Mouse (Mus musculus): ENCODE measurements at regions not wholly inside any gene's neighbourhood (a gene's known extent, or its start where the extent isn't known, plus 50 kb on each side); places are given as distances from the start of the nearest gene placed in this dataset.

- DNase-seq = peak; percentile 44
Measured at GRCm38 (mm10) chr3:9884691-9885354, 203.1 kb upstream of the Gm9833 start.

DNA sequence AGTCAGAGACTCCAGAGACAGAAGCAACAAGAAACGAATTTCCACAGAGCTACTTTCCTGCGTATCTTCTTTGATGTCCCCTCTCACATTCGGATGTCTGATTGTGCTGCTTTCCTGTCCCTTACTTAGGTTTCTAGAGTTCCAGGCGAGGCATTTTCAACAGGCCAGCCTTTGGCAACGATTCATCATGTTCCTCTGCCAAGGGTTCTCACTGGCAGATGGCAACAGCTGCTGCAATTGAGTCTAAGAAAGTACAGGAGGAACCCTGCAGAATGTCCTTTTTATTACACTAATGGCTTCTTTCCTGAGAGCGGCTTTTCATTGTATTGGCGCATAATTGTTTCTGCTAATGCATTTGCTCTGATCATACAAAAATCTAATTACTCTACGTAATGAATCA, 202.3 kb upstream of the Gm9833 start:
- peak; percentile 38 for DNase-seq

GRCm38 (mm10) chr3:9886077-9886476, 201.8 kb upstream of the Gm9833 start:
- DNase-seq = no peak

GRCm38 (mm10) chr3:9886765-9887626, 200.9 kb upstream of the Gm9833 start:
- peak; percentile 87 for DNase-seq

DNA sequence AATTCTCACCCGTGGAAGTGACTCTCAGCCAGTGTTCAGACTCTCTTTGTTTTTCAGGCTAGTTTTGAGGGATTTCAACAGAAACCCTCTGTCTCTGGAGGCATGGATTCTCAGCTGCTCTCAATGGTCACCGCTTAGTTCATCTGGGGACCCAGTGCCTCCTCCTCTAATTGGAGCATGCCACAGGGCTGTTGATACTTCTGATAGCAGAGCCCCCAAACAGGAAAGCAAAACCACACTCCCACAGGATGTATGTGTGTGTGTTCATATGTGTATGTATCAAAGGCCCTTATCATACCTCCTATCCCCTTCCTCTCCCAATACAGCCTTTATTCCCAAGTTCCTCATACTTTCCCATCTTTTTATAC, 200.3 kb upstream of the Gm9833 start:
- DNase-seq = peak; percentile 59

- no peak for DNase-seq
Measured at GRCm38 (mm10) chr3:9888051-9888450, 199.9 kb upstream of the Gm9833 start.

- DNase-seq = no peak
Measured at GRCm38 (mm10) chr3:9892884-9893494, 194.9 kb upstream of the Gm9833 start.

DNA sequence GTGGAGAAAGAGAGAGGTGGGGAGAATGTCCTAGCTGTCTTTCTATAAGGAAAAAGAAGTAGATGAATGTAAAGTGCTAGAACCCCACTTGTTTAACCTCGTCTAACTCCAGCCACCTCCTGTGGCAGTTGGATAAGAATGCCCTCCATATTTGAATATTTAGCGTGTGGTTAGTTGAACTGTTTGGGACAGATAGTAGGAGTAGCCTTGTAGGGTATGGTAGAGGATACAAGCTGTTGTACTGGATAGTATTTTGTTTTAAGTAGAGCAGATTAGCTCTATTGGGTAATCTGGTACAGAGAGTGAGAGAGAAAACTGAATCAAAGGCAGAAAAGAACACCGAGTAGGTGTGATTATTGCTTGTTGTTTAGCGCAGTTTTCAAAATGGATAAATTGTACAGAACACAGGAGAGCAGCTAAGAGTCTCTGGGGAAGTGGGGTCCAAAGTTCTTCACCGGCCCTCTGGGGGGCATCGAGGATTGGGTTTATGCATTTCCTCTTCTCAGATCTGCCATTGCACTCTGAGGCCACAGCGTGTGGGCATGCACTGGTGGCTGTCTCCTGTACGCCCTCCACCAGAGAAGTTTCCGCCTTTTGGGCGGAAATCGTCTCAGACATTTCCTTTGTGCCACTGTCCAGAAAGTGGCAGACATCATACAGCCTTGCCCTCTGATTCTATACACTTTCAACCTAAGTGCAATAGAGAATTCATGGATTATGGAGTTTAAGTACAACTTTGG, 192.3 kb upstream of the Gm9833 start:
- peak; percentile 48 for DNase-seq

DNA sequence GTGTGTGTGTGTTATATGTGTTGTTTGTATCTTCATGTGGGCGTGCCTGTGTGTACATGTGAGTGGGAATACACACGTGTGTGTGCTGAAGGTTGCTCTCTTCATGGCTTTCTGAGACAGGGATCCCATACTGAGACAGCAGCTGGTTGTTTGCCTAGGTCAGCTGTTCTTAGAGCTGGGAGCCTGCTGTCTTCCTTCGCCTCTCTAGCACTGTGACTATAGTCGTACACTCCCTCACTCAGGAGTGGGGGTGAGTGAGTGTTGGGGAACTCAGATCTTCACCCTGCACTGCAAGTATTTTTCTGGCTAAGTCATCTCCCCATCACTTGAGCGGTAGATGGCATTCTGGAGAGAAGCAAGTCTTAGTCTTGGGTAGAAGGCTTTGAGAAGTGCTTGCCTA, 191.6 kb upstream of the Gm9833 start:
- no peak for DNase-seq

- no peak for DNase-seq
Measured at GRCm38 (mm10) chr3:9901663-9902062, 186.2 kb upstream of the Gm9833 start.

GRCm38 (mm10) chr3:9913357-9913756, 174.6 kb upstream of the Gm9833 start:
- no peak for DNase-seq

- DNase-seq = no peak
Measured at GRCm38 (mm10) chr3:9916538-9917106, 171.3 kb upstream of the Gm9833 start.

GRCm38 (mm10) chr3:9920331-9920730, 167.6 kb upstream of the Gm9833 start:
- no peak for DNase-seq

GRCm38 (mm10) chr3:9921730-9922129, 166.2 kb upstream of the Gm9833 start:
- DNase-seq = no peak

GRCm38 (mm10) chr3:9922541-9923046, 165.3 kb upstream of the Gm9833 start:
- no peak for DNase-seq

GRCm38 (mm10) chr3:9924630-9925029, 163.3 kb upstream of the Gm9833 start:
- DNase-seq = no peak

DNA sequence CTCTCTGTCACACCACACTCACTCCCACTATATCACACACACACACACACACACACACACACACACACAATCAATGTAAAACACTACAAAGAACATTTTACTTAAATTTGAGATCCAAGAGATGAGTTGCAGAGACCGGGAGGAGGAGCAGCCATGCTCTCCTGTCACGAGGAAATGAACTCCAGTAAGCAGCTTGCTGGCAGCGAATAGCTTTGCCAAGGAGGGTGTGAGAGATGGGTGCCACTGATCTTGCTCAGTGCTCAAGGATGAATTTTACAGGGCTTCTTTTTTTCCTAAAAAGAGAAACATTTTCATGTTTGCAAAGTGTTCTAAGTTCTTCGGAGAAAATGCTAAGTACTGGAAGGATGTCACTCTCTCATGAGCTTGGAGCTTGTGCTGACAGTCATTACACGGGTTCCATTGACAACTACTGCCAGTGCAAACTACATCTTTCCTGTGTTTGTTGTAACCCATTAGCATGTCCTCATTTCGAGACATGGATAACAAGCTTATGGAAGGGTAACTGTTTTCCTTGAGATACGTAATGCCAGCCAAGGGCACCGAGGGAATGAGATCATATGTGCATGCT, 151.0 kb upstream of the Gm9833 start:
- no peak for DNase-seq

- no peak for DNase-seq
Measured at GRCm38 (mm10) chr3:9938651-9939050, 149.3 kb upstream of the Gm9833 start.

- peak; percentile 24 for DNase-seq
Measured at GRCm38 (mm10) chr3:9942631-9943030, 145.3 kb upstream of the Gm9833 start.

DNA sequence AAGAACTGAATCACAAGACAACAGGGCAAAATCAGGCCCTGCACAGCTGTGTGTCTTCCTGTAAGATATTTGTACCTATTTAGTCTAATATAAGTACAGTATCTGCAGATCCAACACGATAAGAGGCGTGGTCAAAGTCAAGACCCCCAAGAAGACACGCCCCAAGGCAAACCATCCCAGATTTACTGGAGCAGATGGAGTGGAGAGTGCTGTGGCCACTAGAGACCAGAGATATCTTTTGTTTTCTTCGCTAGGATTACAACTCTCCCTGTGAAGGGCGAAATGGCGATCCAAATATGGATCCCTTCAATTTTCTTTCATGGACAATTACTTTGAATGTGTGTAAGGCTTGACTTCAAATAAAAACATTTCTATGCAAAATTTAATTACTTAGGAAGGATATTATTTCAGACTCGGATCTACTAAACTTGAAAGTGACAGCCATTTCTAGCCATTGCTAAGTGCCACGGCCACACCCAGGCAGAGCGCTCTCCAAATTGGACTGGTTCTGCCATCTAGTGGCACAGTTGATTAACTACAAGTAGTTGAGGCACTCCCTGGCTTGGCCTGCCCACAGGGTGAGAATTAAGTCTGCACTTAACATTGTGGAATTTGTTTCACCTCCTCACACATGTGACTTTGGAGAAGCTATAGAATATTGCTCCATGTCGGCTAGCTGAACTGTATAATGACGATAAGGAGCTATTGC, 140.4 kb upstream of the Gm9833 start:
- peak; percentile 83 for DNase-seq

DNA sequence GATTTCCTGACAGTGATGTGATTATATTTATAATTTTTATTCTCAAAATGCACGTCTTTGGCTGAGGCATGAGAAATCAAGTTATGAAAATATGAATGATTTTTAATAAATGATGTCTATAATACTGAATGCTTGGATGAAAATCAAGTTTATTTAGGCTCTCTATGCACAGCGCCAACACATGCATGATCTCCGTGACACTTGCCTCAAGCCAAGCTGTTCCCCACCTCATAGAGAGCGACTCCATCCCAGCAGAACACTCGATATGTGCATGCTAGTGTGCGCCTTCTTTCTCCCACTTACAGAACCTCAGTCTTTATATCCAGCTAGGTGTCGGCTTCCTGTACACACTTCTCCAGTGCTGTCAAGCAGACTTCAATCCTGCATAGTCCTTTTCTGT, 139.8 kb upstream of the Gm9833 start:
- DNase-seq = no peak

GRCm38 (mm10) chr3:9957870-9958269, 130.0 kb upstream of the Gm9833 start:
- DNase-seq = no peak

Measured in thymus, postnatal 25 days (tissue).